Mouse (Mus musculus): ENCODE results near the gene Tfb1m. TPM values are rescaled to one million over a fixed set of nuclear protein-coding genes. Genes with fewer than 3 reads are reported as not detected.

Tfb1m gene
- polyA plus RNA-seq, 1 experiment from 2014 or later = 19.8 TPM

- H3K27ac ChIP-seq (ENCODE audit: low read depth, low read length) = no peak overlapping the region
- H3K36me3 ChIP-seq (ENCODE audit: control insufficient read depth, insufficient read depth, low read length) = no peaks in the 10 kb centered on the region
- H3K4me1 ChIP-seq (replicated peaks; ENCODE audit: control insufficient read depth, insufficient read depth, low read length) = no peaks in the 10 kb centered on the region
- no peaks in the 10 kb centered on the region for H3K9me3 ChIP-seq (ENCODE audit: control insufficient read depth, low read length)
- H3K27me3 ChIP-seq (ENCODE audit: control insufficient read depth, insufficient read depth, low read length) = no peaks in the 10 kb centered on the region
- H3K4me3 ChIP-seq (ENCODE audit: low read depth, low read length) = peak overlapping the region; percentile 52; the same call in 1 of the 2 replicates
- DNase-seq (ENCODE audit: low spot score) (no peak), ATAC-seq (ENCODE audit: low FRiP score) (no peak)
- H3K9ac ChIP-seq (ENCODE audit: low read depth, low read length) = no peak overlapping the region
- H3K4me2 ChIP-seq (replicated peaks; ENCODE audit: low read depth, low read length) = peak overlapping the region; percentile 39
- 75% methylated on average over 9 of the region's 9 CpGs for WGBS
These were observed 832 bp upstream of the Tfb1m start for GRCm38 (mm10) chr17:3558356-3558870.

DNA sequence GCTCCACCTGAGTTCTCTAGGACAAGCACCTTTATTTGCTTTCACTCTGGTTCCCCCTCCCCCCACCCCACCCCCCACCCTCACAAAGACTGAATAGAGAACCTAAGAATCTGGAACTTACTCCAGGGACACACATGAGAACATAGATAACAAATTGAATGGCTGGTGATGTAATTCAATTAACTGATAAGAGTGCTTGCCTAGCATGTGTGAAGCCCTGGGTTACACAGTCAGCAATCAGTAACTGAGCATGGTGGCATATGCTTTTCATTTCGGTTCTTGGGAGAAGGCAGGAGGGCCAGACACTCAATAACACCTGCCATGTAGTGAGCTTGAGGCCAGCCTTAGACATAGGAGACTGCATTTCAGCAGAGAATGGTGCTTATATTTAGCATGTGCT is 1.3 kb downstream of the Tfb1m start:
- H3K4me1 ChIP-seq (replicated peaks; ENCODE audit: control insufficient read depth, insufficient read depth, low read length) = no peaks in the 10 kb centered on the region
- 77% methylated on average over 1 of the region's 1 CpGs for WGBS
- H3K4me3 ChIP-seq (ENCODE audit: low read depth, low read length) = no peak overlapping the region
- no peak overlapping the region for H3K4me2 ChIP-seq (replicated peaks; ENCODE audit: low read depth, low read length)
- H3K27ac ChIP-seq (ENCODE audit: low read depth, low read length) = no peak overlapping the region
- no peaks in the 10 kb centered on the region for H3K36me3 ChIP-seq (ENCODE audit: control insufficient read depth, insufficient read depth, low read length)
- no peak overlapping the region for H3K9ac ChIP-seq (ENCODE audit: low read depth, low read length)
- DNase-seq (ENCODE audit: low spot score) = no peak
- no peaks in the 10 kb centered on the region for H3K27me3 ChIP-seq (ENCODE audit: control insufficient read depth, insufficient read depth, low read length)
- ATAC-seq (ENCODE audit: low FRiP score) = no peak
- H3K9me3 ChIP-seq (ENCODE audit: control insufficient read depth, low read length) = no peaks in the 10 kb centered on the region

- Histone ChIP-seq H3K9me3 (ENCODE audit: control insufficient read depth, low read length) (no peaks in the 10 kb centered on the region), H3K4me1 (replicated peaks; ENCODE audit: control insufficient read depth, insufficient read depth, low read length) (no peaks in the 10 kb centered on the region), H3K9ac (ENCODE audit: low read depth, low read length) (no peak overlapping the region), H3K4me2 (replicated peaks; ENCODE audit: low read depth, low read length) (no peak overlapping the region), H3K27ac (ENCODE audit: low read depth, low read length) (no peak overlapping the region), H3K4me3 (ENCODE audit: low read depth, low read length) (no peak overlapping the region), H3K27me3 (ENCODE audit: control insufficient read depth, insufficient read depth, low read length) (no peaks in the 10 kb centered on the region), H3K36me3 (ENCODE audit: control insufficient read depth, insufficient read depth, low read length) (no peaks in the 10 kb centered on the region)
- 77% methylated on average over 7 of the region's 7 CpGs for WGBS
- no peak for ATAC-seq (ENCODE audit: low FRiP score)
- no peak for DNase-seq (ENCODE audit: low spot score)
These were observed 9.9 kb downstream of the Tfb1m start for GRCm38 (mm10) chr17:3547725-3548124.

DNA sequence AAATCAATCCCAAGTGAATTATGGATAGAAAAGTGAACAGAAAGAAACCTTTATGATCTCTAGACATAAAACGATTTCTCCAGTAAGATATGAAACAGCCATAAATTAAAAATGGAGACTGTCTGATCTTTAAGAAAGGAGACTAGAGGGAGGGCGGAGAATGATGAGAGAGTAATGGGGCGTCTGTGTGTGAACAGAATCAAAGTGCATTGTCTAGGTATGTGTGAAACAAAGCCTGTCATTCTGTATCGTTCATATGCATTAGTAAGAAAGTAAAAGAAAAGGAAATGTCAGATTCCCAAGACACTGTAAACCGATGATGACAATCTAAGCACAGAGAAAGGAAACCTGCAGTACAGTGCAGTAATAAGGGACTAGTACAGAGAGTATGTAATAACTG is 16.5 kb downstream of the Tfb1m start:
- no peak overlapping the region for H3K9ac ChIP-seq (ENCODE audit: low read depth, low read length)
- H3K36me3 ChIP-seq (ENCODE audit: control insufficient read depth, insufficient read depth, low read length) = no peaks in the 10 kb centered on the region
- H3K4me1 ChIP-seq (replicated peaks; ENCODE audit: control insufficient read depth, insufficient read depth, low read length) = no peaks in the 10 kb centered on the region
- H3K4me3 ChIP-seq (ENCODE audit: low read depth, low read length) = no peak overlapping the region
- no peak for DNase-seq (ENCODE audit: low spot score)
- ATAC-seq (ENCODE audit: low FRiP score) = no peak
- WGBS = 92% methylated on average over 5 of the region's 5 CpGs
- H3K27ac ChIP-seq (ENCODE audit: low read depth, low read length) = no peak overlapping the region
- H3K27me3 ChIP-seq (ENCODE audit: control insufficient read depth, insufficient read depth, low read length) = no peaks in the 10 kb centered on the region
- H3K4me2 ChIP-seq (replicated peaks; ENCODE audit: low read depth, low read length) = no peak overlapping the region
- H3K9me3 ChIP-seq (ENCODE audit: control insufficient read depth, low read length) = no peaks in the 10 kb centered on the region

- ATAC-seq (ENCODE audit: low FRiP score) (no peak), DNase-seq (ENCODE audit: low spot score) (no peak)
- Histone ChIP-seq H3K9me3 (ENCODE audit: control insufficient read depth, low read length) (no peaks in the 10 kb centered on the region), H3K4me2 (replicated peaks; ENCODE audit: low read depth, low read length) (no peak overlapping the region), H3K9ac (ENCODE audit: low read depth, low read length) (no peak overlapping the region), H3K4me3 (ENCODE audit: low read depth, low read length) (no peak overlapping the region), H3K27me3 (ENCODE audit: control insufficient read depth, insufficient read depth, low read length) (no peaks in the 10 kb centered on the region), H3K36me3 (ENCODE audit: control insufficient read depth, insufficient read depth, low read length) (no peaks in the 10 kb centered on the region), H3K4me1 (replicated peaks; ENCODE audit: control insufficient read depth, insufficient read depth, low read length) (no peaks in the 10 kb centered on the region), H3K27ac (ENCODE audit: low read depth, low read length) (no peak overlapping the region)
- 98% methylated on average over 2 of the region's 2 CpGs for WGBS
These were observed 17.3 kb downstream of the Tfb1m start for GRCm38 (mm10) chr17:3540304-3540703.

GRCm38 (mm10) chr17:3533425-3533824 is 24.2 kb downstream of the Tfb1m start:
- Histone ChIP-seq H3K36me3 (ENCODE audit: control insufficient read depth, insufficient read depth, low read length) (no peaks in the 10 kb centered on the region), H3K4me3 (ENCODE audit: low read depth, low read length) (no peak overlapping the region), H3K9ac (ENCODE audit: low read depth, low read length) (no peak overlapping the region), H3K4me2 (replicated peaks; ENCODE audit: low read depth, low read length) (no peak overlapping the region), H3K4me1 (replicated peaks; ENCODE audit: control insufficient read depth, insufficient read depth, low read length) (no peaks in the 10 kb centered on the region), H3K27ac (ENCODE audit: low read depth, low read length) (no peak overlapping the region), H3K9me3 (ENCODE audit: control insufficient read depth, low read length) (no peaks in the 10 kb centered on the region), H3K27me3 (ENCODE audit: control insufficient read depth, insufficient read depth, low read length) (no peaks in the 10 kb centered on the region)
- peak; percentile 64 for DNase-seq (ENCODE audit: low spot score)
- WGBS = 27% methylated on average over 1 of the region's 1 CpGs
- no peak for ATAC-seq (ENCODE audit: low FRiP score)

DNA sequence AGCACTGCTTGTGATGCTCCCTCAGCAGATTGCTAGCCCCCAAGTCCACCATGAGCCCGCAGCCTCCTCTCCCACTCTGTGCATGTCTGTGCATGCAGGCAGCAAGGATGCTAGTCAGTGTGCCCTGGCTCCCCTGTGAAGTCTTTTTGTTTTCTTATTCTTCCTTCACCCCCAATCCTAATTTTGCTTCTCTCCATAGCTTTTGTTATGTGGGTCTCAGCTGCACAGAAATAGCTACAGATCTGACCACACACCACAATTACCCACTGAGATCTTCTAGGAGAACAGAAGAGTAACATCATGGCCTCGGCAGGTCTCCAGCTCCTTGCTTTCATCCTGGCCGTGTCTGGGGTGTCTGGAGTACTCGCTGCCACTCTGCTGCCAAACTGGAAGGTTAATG is 25.3 kb downstream of the Tfb1m start, which contains the start of gene Cldn20:
Cldn20 (plus strand) TSS at position 301 of the 400 bp plus-strand sequence.
- DNase-seq (ENCODE audit: low spot score) (no peak), ATAC-seq (ENCODE audit: low FRiP score) (no peak)
- H3K27me3 ChIP-seq (ENCODE audit: control insufficient read depth, insufficient read depth, low read length) = no peaks in the 10 kb centered on the region
- no peak within 1 kb of the TSS for H3K4me3 ChIP-seq (ENCODE audit: low read depth, low read length)
- H3K4me1 ChIP-seq (replicated peaks; ENCODE audit: control insufficient read depth, insufficient read depth, low read length) = no peaks in the 10 kb centered on the region
- H3K9me3 ChIP-seq (ENCODE audit: control insufficient read depth, low read length) = no peaks in the 10 kb centered on the region
- WGBS = 92% methylated on average over 4 of the region's 4 CpGs
- no peak within 1 kb of the TSS for H3K9ac ChIP-seq (ENCODE audit: low read depth, low read length)
- H3K4me2 ChIP-seq (replicated peaks; ENCODE audit: low read depth, low read length) = no peak within 1 kb of the TSS
- no peaks in the 10 kb centered on the region for H3K36me3 ChIP-seq (ENCODE audit: control insufficient read depth, insufficient read depth, low read length)
- no peak within 1 kb of the TSS for H3K27ac ChIP-seq (ENCODE audit: low read depth, low read length)

GRCm38 (mm10) chr17:3531641-3532040 is 25.9 kb downstream of the Tfb1m start:
- Histone ChIP-seq H3K4me3 (ENCODE audit: low read depth, low read length) (no peak overlapping the region), H3K4me1 (replicated peaks; ENCODE audit: control insufficient read depth, insufficient read depth, low read length) (no peaks in the 10 kb centered on the region), H3K9ac (ENCODE audit: low read depth, low read length) (no peak overlapping the region), H3K27me3 (ENCODE audit: control insufficient read depth, insufficient read depth, low read length) (no peaks in the 10 kb centered on the region), H3K4me2 (replicated peaks; ENCODE audit: low read depth, low read length) (no peak overlapping the region), H3K36me3 (ENCODE audit: control insufficient read depth, insufficient read depth, low read length) (no peaks in the 10 kb centered on the region), H3K9me3 (ENCODE audit: control insufficient read depth, low read length) (no peaks in the 10 kb centered on the region), H3K27ac (ENCODE audit: low read depth, low read length) (no peak overlapping the region)
- WGBS = 86% methylated on average over 1 of the region's 1 CpGs
- ATAC-seq (ENCODE audit: low FRiP score) (no peak), DNase-seq (ENCODE audit: low spot score) (no peak)

DNA sequence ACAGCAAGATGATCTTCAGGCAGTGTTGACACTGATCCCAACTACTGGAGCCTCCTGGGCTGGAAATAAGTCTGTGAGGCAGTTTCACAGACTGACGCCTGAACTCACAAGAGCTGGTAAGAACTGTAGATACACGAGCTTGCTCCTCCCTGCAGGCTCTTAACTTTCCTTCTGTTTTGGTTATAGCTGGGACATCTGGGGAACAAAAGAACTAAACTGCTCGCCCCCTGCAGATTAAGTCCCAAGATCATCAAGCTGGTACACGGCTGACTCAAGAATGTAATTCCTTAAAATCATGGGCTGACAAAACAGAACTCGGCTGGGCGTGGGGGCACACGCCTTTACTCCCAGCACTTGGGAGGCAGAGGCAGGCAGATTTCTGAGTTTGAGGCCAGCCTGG is 27.0 kb downstream of the Tfb1m start:
- ATAC-seq (ENCODE audit: low FRiP score) = no peak

More for the DNA sequence above, 27.0 kb downstream of the Tfb1m start:
- no peak for DNase-seq (ENCODE audit: low spot score)
- Histone ChIP-seq H3K9me3 (ENCODE audit: control insufficient read depth, low read length) (no peaks in the 10 kb centered on the region), H3K27me3 (ENCODE audit: control insufficient read depth, insufficient read depth, low read length) (no peaks in the 10 kb centered on the region), H3K27ac (ENCODE audit: low read depth, low read length) (no peak overlapping the region), H3K36me3 (ENCODE audit: control insufficient read depth, insufficient read depth, low read length) (no peaks in the 10 kb centered on the region), H3K9ac (ENCODE audit: low read depth, low read length) (no peak overlapping the region), H3K4me3 (ENCODE audit: low read depth, low read length) (no peak overlapping the region), H3K4me2 (replicated peaks; ENCODE audit: low read depth, low read length) (no peak overlapping the region), H3K4me1 (replicated peaks; ENCODE audit: control insufficient read depth, insufficient read depth, low read length) (no peaks in the 10 kb centered on the region)
- WGBS = 75% methylated on average over 7 of the region's 7 CpGs
